Mouse (Mus musculus): ENCODE results near the gene Rwdd4a.

Rwdd4a gene

DNA sequence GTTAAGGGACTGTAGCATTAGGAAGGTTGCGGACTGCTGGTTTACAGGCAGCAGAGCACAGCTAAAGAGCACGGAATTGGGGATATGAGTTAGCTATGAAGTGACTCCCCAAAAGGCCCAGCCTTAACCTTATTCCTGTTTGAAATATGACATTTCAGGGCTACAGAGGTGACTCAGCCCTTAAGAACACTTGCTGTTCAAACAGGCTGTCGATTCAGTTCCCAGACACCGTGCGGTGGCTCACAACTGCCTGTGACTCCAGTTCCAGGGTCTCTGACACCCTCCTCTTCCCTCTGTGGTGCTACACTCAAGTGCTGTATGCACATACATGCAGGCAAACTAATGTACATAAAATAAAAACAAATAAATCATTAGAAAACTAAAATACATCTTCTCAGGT lies 55.2 kb downstream of the Rwdd4a start:
- no peak for DNase-seq (ENCODE audit: low spot score in 2 of 2)

DNA sequence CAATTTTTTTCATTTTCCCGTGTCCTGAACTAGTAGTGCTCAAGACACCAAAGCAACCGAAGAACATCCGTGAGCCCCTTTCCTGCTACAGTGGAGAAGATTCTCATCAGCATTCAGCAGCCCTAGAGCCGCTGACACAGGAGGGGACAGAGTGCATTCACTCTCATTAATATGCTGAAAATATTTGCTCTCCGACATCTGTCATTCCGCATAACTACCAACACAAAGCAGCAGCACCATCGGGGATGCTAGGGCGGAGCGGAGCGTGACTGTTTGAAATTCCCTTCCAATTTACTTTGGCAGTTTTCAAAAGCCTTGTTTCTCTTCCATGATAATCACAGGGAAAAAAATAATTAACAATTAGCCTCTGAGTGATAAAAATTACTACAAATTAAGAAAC lies 56.9 kb downstream of the Rwdd4a start:
- DNase-seq (ENCODE audit: low spot score in 2 of 2): no peak

DNA sequence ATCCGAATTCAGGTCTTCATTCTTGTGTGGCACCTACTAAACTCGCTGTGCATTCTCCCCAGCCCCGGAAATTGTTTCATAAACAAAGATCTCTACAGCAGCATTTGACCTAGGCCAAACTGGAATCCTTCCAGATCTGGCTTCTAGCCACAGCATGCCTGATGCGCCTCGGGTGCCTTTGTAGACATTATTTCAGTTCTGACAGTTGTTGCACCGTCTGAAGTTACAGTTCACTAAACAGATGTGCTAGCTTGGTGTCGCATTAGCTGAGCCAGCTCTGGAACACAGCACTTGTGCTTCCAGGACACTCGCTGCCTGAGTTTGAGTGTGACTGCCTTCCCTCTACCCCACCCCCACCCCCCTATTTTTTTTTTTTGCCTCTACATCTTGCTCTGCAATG lies 67.2 kb downstream of the Rwdd4a start:
- DNase-seq (ENCODE audit: low spot score in 2 of 2): no peak
